Mouse (Mus musculus) urinary bladder, postnatal 0 days (tissue): ENCODE data around the gene Olfr507. TPM values are rescaled to one million over a fixed set of nuclear protein-coding genes. Genes with fewer than 3 reads are reported as not detected.

Experiments
- polyA plus RNA-seq: library from polyadenylated mRNA; unstranded; fragments of >200 nt; fragmentation: Nextera tagmentation; extraction: Ambion mirVana; gene quantifications from 2 replicates; pipeline ENCODE4 v1.2.1, GENCODE M21; 2015

The Olfr507 gene
- polyA plus RNA-seq = not detected in 2 replicates

GRCm38 (mm10) chr7:108621514-108621913 lies at the start of gene Olfr507:
TSS of gene Olfr507 (plus strand) at chr7:108621814.

DNA sequence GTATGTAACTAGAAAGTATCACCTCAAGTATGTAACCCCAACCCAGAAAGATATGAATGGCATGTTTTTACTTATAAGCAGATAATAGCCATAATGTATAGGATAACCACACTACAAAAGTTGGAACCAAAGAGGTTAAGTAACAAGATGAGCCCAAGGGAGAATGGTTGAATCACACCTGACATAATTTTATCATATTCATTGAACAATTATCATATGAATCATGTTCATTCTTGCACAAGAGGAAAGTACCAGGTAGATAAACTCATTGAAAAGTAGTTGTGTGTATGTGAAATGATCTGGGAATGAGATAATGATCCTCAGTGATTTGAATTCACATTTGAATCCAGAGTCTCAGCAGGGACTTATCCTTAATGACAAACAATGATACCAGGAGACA lies 11.1 kb upstream of the Olfr507 start, which contains the start of gene Olfr506:
Gene Olfr506, plus strand, starts transcription at position 301 of the 400 bp plus-strand sequence.

DNA sequence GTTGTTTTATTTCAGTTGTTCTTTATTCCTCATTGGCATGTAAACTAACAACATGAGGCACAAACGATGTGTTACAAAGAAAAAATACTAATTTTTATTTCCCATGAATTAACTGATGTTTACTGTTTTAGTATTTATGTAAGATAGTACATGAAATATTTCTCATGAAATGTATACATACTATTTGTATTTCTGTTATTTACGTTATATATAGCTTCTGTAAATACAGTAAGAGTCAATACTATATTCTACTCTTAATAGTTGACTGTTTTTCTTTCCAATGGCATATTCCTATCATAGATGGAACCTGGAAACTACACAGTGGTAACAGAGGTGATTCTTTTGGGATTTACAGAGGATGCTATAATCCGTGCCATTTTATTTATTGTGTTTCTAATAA lies 8.1 kb downstream of the Olfr507 start, which contains the start of gene Olfr508:
Gene Olfr508, plus strand, starts transcription at position 301 of the 400 bp plus-strand sequence.

DNA sequence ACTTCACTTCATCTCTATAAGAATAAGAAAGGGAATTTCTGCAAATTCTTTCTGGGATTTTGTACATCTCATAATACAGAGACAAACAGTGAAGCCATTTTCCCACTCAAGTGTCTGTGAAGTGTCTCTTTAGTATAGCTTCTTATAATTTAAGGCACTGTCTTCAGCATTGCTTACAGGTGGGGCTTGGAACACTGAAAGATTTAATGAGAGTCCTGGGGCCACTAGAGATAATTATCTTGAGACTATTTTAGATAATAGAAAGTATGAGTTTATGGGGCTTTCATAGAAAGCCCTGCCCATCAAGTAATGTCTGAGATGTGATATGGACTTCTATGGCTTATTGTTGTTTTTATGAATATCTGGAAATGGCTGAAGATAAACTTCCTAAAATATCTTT lies 30.2 kb downstream of the Olfr507 start, which contains the start of gene Olfr509:
Gene Olfr509, minus strand, starts transcription at position 101 of the 400 bp plus-strand sequence.

DNA sequence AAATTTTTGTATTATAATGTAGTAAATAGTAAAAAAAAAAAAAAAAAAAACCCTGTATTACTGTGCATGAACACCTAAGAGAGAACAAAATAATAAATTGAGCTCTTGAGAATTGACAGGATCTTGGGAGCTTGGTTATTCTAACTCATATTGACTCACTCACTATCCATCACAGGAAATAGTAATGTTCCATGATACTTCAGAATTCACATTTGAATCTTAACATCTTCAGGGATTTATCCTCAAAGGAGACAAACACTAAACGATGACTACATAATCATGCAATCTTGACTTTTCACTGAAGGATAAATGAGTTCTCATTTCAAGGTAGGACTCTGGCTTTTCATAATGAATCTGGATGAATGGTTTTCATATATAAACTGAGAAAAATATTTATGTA lies 44.5 kb downstream of the Olfr507 start, which contains the start of gene Olfr510:
Gene Olfr510, plus strand, starts transcription at position 301 of the 400 bp plus-strand sequence.

Other genes with a start within 250 kb of the Olfr507 start
- not detected in 2 replicates for gene Olfr495, start 228.6 kb upstream of the Olfr507 start, polyA plus RNA-seq
- gene Olfr497, start 201.4 kb upstream of the Olfr507 start, polyA plus RNA-seq = not detected in 2 replicates
- not detected in 2 replicates for gene Olfr498, start 156.5 kb upstream of the Olfr507 start, polyA plus RNA-seq
- gene Olfr502, start 96.7 kb upstream of the Olfr507 start, polyA plus RNA-seq = not detected in 2 replicates
- not detected in 2 replicates for gene Olfr503, start 77.3 kb upstream of the Olfr507 start, polyA plus RNA-seq
- gene Olfr504, start 56.0 kb upstream of the Olfr507 start, polyA plus RNA-seq = not detected in 2 replicates
- gene Olfr506, start 11.0 kb upstream of the Olfr507 start, polyA plus RNA-seq = not detected in 2 replicates
- gene Olfr508, start 8.2 kb downstream of the Olfr507 start, polyA plus RNA-seq = not detected in 2 replicates
- not detected in 2 replicates for gene Olfr509, start 30.1 kb downstream of the Olfr507 start, polyA plus RNA-seq
- gene Olfr510, start 44.6 kb downstream of the Olfr507 start, polyA plus RNA-seq = not detected in 2 replicates
- gene Olfr512, start 91.5 kb downstream of the Olfr507 start, polyA plus RNA-seq = not detected in 2 replicates
- gene Olfr513, start 129.2 kb downstream of the Olfr507 start, polyA plus RNA-seq = not detected in 2 replicates
- gene Olfr514, start 204.2 kb downstream of the Olfr507 start, polyA plus RNA-seq = not detected in 2 replicates
- not detected in 2 replicates for gene Olfr516, start 228.7 kb downstream of the Olfr507 start, polyA plus RNA-seq